Mouse (Mus musculus) liver, embryonic 14.5 days (tissue): Measurements from ENCODE around the gene Slc4a3. TPM values are rescaled to one million over a fixed set of nuclear protein-coding genes. Genes with fewer than 3 reads are reported as not detected.

ENCODE experiments used
- ATAC-seq: fragments of 200-750 bp; cut with Nextera tagmentation; 2 replicates; pipeline ENCODE4 v1.8.0; 2017; ENCODE audit warnings: moderate number of reproducible peaks, mild to moderate bottlenecking, moderate library complexity; ENCODE audit not compliant: insufficient read depth
- DNase-seq, 3 experiments: peaks; one replicate each; pipeline ENCODE4 v3.0.0-alpha.2; 2012 to 2013; ENCODE audit warnings: low read depth in 3 of 3, low spot score in 3 of 3
- H3K27ac ChIP-seq: fragments of 300-500 bp; sonication (generic); 2 replicates; pipeline ENCODE4 v1.5.1; 2014; ENCODE audit warnings: moderate library complexity, mild to moderate bottlenecking, control low read depth, inconsistent platforms
- H3K27me3 ChIP-seq: fragments of 300-500 bp; sonication (generic); 2 replicates; pipeline ENCODE4 v1.6.1; 2014; ENCODE audit warnings: mild to moderate bottlenecking, low read length, moderate library complexity; ENCODE audit not compliant: control insufficient read depth, insufficient read depth
- H3K36me3 ChIP-seq: fragments of 300-500 bp; sonication (generic); replicated peaks from 2 replicates; pipeline ENCODE4 v1.6.1; 2014; ENCODE audit warnings: low read depth; ENCODE audit not compliant: control insufficient read depth, insufficient read depth
- H3K4me1 ChIP-seq, 2 experiments: fragments of 200-500 bp in 1 of 2; fragments of 300-500 bp in 1 of 2; sonication (generic) in 1 of 2; replicated peaks; 2 replicates each; pipeline ENCODE4 v1.6.1; 2012 to 2014; ENCODE audit warnings: antibody characterized with exemption in 1 of 2, inconsistent platforms in 1 of 2, low read length in 1 of 2; ENCODE audit not compliant: control insufficient read depth in 2 of 2, insufficient read depth in 2 of 2
- H3K4me2 ChIP-seq: fragments of 300-500 bp; sonication (generic); 2 replicates; pipeline ENCODE4 v1.6.1; 2014; ENCODE audit warnings: low read depth, mild to moderate bottlenecking, control low read depth, moderate library complexity
- H3K4me3 ChIP-seq, 2 experiments: fragments of 200-500 bp in 1 of 2; fragments of 300-500 bp in 1 of 2; sonication (generic) in 1 of 2; 2 replicates each; pipeline ENCODE4 v1.5.1; 2012 to 2014; ENCODE audit warnings: low read depth in 2 of 2, low read length in 2 of 2, mild to moderate bottlenecking in 2 of 2, control low read depth in 1 of 2, inconsistent platforms in 1 of 2, moderate library complexity in 1 of 2; ENCODE audit not compliant: insufficient read depth in 1 of 2
- H3K9ac ChIP-seq: fragments of 300-500 bp; sonication (generic); replicated peaks from 2 replicates; pipeline ENCODE4 v1.6.1; 2014; ENCODE audit warnings: mild to moderate bottlenecking, control low read depth, moderate library complexity
- H3K9me3 ChIP-seq: fragments of 300-500 bp; sonication (generic); 2 replicates; pipeline ENCODE4 v1.6.1; 2016; ENCODE audit warnings: low read length, mixed read lengths; ENCODE audit not compliant: control insufficient read depth
- CTCF ChIP-seq: IDR thresholded peaks from 2 replicates; pipeline ENCODE4 v1.5.1; 2016; ENCODE audit warnings: antibody characterized with exemption, low read depth, control low read depth
- EP300 ChIP-seq: IDR thresholded peaks from 2 replicates; pipeline ENCODE4 v1.6.1; 2016; ENCODE audit warnings: antibody characterized with exemption, low read depth
- WGBS: fragments of 180-500 bp; shearing (Covaris S2); extraction: QIAGEN DNeasy Blood & Tissue Kit; methylation state at CpG from one replicate; pipeline ENCODE4 v1.1.7; 2014; ENCODE audit not compliant: insufficient replicate concordance; 5-methylcytosine and 5-hydroxymethylcytosine counted together
- polyA plus RNA-seq, 2 experiments: library from polyadenylated mRNA; depleted of rRNA in 1 of 2; stranded (reverse) in 1 of 2; unstranded in 1 of 2; fragments of >200 nt; fragmentation: Nextera tagmentation in 1 of 2; extraction: Ambion mirVana in 1 of 2; gene quantifications; 2 replicates each; pipeline versions ENCODE4 v1.2.1 to v1.2.3; 2012 to 2014

The Slc4a3 gene
- polyA plus RNA-seq, 2 experiments, result 0.44 to 1.2 TPM

GRCm38 (mm10) chr1:75570403-75570802 lies 24.3 kb downstream of the Slc4a3 start:
- Histone ChIP-seq H3K9ac (no peak overlapping the region), H3K36me3 (no peaks in the 10 kb centered on the region), H3K4me1 (no peaks in the 10 kb centered on the region), H3K4me2 (no peak overlapping the region), H3K9me3 (no peaks in the 10 kb centered on the region), H3K4me3 (no peak overlapping the region), H3K27ac (no peak overlapping the region), H3K27me3 (no peaks in the 10 kb centered on the region)
- ATAC-seq (no peak), DNase-seq (no peak)
- TF ChIP-seq CTCF (no peak), EP300 (no peak)
- 56% methylated on average over 6 of the region's 6 CpGs for WGBS

GRCm38 (mm10) chr1:75572776-75573175 lies 26.7 kb downstream of the Slc4a3 start:
- no peak overlapping the region for H3K4me2 ChIP-seq
- no peaks in the 10 kb centered on the region for H3K27me3 ChIP-seq
- DNase-seq (no peak), ATAC-seq (no peak)
- WGBS, result 44% methylated on average over 6 of the region's 6 CpGs
- no peaks in the 10 kb centered on the region for H3K9me3 ChIP-seq
- no peak overlapping the region for H3K9ac ChIP-seq
- H3K36me3 ChIP-seq, result no peaks in the 10 kb centered on the region
- TF ChIP-seq EP300 (no peak), CTCF (no peak)
- H3K4me3 ChIP-seq, result no peak overlapping the region
- no peak overlapping the region for H3K27ac ChIP-seq
- H3K4me1 ChIP-seq, result no peaks in the 10 kb centered on the region

- ATAC-seq (no peak), DNase-seq (no peak)
- WGBS, result 64% methylated on average over 7 of the region's 7 CpGs
These were observed 27.6 kb downstream of the Slc4a3 start for GRCm38 (mm10) chr1:75573715-75574114.

DNA sequence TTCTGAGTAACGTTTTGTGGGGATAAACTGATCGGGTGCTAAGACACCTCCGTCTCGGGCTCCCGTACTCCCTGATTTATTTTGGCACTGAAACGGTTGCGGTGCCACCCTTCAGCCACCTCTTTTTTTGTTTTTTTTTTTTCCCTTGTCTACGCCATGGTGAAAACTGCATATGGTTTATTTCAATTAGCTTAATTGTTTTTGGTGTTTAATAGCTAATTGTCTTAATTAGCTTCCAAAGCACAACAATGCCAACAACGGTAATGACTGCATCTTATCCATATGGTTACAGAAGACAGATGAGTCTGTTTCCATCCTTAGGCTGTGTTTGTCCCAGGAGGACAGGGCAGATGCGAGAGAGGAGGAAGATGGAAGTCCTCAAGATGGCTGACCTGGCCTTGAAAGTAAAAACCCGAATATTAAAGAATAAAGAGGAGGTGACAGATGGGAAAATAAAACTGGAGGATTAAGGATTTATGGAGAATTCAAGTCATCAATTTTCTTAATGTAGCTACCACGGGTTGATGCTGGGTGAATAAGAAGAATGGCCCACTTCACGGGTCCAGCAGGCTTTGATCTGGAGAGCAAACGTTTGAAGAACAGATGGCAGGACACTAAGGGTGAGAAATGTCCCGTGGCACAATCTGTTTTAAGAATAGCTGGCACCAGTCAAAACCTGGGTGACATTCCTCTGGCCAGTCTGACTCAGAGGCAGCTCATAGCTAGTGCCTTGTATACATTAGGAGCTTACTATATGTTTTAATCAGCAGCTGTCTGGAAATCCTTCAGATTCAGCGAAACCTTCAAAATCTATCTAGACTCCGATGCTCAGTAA lies 28.6 kb downstream of the Slc4a3 start:
- no peaks in the 10 kb centered on the region for H3K27me3 ChIP-seq
- H3K9me3 ChIP-seq, result no peaks in the 10 kb centered on the region
- no peak overlapping the region for H3K9ac ChIP-seq
- H3K4me2 ChIP-seq, result no peak overlapping the region
- ATAC-seq (no peak), DNase-seq (no peak)
- WGBS, result 58% methylated on average over 17 of the region's 17 CpGs
- no peaks in the 10 kb centered on the region for H3K4me1 ChIP-seq
- H3K27ac ChIP-seq, result no peak overlapping the region
- no peaks in the 10 kb centered on the region for H3K36me3 ChIP-seq
- no peak overlapping the region for H3K4me3 ChIP-seq
- TF ChIP-seq EP300 (no peak), CTCF (no peak)

More at GRCm38 (mm10) chr1:75573715-75574114, 27.6 kb downstream of the Slc4a3 start:
- H3K9me3 ChIP-seq, result no peaks in the 10 kb centered on the region
- H3K27ac ChIP-seq, result no peak overlapping the region
- H3K4me2 ChIP-seq, result no peak overlapping the region
- no peak overlapping the region for H3K9ac ChIP-seq
- no peaks in the 10 kb centered on the region for H3K27me3 ChIP-seq
- H3K4me3 ChIP-seq, result no peak overlapping the region
- TF ChIP-seq EP300, result no peak
- no peak for TF ChIP-seq CTCF
- no peaks in the 10 kb centered on the region for H3K4me1 ChIP-seq
- no peaks in the 10 kb centered on the region for H3K36me3 ChIP-seq

DNA sequence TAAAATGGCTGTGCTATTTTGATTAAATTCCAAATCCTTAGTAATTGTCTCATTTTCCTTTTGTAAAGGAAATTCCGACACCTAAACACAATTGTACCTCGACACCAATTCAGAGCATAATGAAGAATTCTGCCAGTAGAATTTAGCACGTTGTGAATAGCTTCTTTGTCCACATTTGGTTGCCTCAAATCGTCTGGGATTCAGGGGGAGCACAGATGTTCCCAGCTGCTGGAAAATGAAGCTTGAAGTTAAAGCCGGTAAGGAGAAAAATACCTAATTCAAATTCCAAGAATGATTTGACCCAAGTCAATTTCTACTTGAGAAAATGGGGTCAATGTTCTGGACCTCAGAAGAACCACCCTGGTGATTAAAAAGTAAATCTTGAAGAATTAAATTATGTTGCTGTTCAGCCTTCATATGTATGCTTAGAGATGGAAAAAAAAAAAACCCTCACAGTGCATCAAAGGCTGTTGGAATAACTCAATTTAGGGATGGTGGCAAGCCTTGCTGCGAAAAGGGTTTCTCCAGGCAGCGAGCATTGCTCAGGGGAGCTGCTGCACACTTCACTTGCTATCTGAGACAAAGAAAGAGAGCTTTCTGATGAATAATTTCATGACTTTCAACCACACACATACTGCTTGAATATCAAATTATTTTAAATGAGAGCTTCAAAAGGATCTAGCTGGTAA lies 36.0 kb downstream of the Slc4a3 start:
- 45% methylated on average over 7 of the region's 7 CpGs for WGBS

More for the DNA sequence above, 36.0 kb downstream of the Slc4a3 start:
- Histone ChIP-seq H3K27me3 (no peaks in the 10 kb centered on the region), H3K36me3 (no peaks in the 10 kb centered on the region), H3K9ac (no peak overlapping the region), H3K4me1 (no peaks in the 10 kb centered on the region), H3K9me3 (no peaks in the 10 kb centered on the region), H3K4me3 (no peak overlapping the region), H3K27ac (no peak overlapping the region), H3K4me2 (no peak overlapping the region)
- no peak for TF ChIP-seq CTCF
- no peak for TF ChIP-seq EP300
- ATAC-seq (no peak), DNase-seq (no peak)
